Mouse (Mus musculus) embryo, embryonic 11 days (tissue): ENCODE data around the gene A130010J15Rik.

ENCODE experiments used
- DNase-seq: peaks from one replicate; pipeline ENCODE4 v3.0.0-alpha.2; 2015

Gene A130010J15Rik

DNA sequence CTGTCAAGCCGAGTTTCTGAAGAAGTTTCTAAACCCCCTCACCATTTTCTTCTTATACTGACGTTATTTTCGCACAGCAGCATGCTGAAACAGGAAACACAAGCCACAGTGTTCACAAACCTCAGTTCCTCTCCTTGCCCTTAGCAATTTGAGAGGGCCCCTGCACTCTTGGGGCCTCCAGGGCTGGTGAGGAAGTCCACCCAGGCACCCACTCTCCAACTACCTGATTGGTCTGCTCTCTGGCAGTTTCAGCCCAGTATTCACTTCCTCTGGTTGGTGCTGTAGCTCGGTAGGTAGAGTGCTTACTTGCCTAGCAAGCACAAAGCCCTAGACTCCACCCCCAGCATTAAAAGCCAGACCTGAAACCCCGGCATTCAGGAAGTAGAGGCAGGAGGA lies 33.5 kb downstream of the A130010J15Rik start, which contains the start of gene Traf3ip3:
Gene Traf3ip3 (minus strand): TSS at position 321 of the 396 bp plus-strand sequence.
- DNase-seq = no peak

DNA sequence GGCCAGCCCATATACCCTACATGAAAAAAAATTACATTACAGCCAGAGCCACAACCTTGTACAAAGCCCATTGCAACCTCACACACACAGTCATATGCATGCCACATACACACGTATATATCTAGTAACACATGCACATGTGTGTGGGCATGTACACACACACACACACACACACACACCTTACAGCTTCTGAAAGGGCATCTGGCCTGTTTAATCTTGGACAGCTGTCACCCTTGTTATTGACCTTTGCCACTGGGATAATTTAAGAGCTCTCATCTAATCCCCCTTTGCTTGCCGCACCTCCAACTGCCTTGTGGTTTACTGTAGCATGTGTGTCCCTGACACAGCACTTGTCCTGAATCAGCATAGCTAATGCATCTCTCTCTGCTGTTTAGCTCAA lies 36.0 kb downstream of the A130010J15Rik start:
- no peak for DNase-seq

DNA sequence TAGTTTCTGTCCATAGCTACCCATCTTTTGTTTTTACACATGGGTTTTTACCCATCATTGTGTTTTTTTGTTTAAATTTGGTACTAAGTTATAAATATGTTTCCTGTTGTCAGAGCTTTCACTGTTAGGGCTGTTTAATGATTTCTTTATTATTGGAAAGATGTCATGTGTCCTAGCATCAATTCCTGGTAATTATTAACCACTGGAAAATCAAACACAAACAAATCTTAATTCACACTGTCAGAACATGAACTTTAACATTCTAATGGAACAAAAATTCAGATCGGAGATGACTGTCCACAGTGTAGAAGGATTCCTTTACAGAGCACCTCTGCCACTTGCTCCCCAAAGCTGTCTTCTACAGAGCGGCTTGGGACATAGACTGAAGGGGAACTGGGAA lies 37.6 kb downstream of the A130010J15Rik start:
- DNase-seq = no peak

DNA sequence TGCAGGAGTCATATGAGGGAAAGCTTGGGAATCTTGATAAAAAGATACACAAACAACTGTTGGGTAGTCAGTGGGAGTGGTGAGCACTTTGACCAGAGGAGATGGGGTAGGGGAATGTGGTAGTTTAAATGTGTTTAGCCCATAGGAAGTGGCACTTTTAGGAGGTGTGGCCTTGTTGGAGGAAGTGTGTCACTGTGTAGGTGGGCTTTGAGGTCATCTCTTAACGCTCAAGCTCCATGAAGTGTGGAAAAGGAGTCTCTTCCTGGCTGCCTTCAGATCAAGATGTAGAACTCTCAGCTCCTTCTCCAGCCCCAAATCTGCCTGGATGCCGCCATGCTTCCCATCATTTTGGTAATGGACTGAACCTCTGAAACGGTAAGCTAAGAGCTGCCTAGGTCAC lies 39.7 kb downstream of the A130010J15Rik start, which contains the start of gene Lamb3:
Gene Lamb3 (plus strand): TSS at position 197 of the 400 bp plus-strand sequence.
- no peak for DNase-seq

DNA sequence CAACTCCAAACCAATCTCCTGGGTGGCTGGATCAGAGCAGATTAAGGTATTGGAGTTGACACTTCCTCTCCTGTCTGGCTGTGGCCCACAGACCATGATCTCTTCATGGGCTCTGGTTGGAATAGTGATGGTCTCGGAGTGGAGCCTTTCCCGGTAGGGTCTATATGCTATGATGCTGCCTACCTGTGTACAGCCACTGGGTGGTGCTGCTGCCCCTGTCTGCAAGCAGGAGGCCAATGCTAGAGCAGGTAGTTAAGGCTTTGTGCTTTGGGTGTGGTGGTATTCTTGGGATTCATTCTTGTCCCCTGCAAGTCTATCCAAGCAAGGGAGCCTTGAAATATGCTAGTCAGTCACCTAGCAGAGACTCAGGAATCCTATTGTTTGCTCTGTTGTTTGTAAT lies 40.3 kb downstream of the A130010J15Rik start:
- peak; percentile 58 for DNase-seq

DNA sequence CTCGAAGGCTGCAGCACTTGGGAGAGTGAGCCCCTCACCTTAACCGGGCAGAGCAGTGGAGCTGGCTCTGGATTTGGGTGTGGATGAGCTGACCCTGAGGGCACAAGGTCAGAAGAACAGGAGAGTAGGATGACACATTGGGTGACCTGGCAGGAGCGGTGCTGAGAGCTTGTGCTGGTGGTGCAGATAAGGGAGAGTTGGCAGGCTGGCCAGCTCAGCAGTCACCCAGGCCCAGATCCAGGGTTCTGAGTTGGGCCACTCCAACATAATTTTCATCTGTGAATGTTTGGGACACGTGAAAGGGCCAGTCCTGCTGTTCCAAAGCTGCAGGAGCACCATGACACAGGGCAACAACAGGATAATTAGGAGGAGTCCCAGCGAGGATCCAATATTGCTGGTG lies 43.5 kb downstream of the A130010J15Rik start:
- no peak for DNase-seq

DNA sequence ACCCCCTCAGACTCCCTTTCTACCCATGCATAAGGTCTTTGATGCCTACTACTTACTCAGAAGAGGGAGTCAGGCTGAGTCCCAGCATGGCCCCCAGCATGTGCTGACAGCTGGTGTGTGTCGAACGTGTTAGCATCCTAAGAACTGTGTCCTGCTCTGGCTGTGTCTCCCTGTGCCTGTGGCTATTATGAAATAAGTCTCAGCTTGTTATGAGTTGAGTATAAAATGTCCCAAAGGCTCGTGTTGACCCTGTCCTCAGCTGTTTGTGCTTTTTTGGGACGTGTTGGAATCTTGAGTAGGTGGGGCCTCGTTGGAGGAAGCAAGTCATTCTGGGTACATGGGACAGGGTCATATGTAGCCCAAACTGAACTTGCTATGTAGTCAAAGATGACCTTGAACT lies 46.2 kb downstream of the A130010J15Rik start:
- no peak for DNase-seq

DNA sequence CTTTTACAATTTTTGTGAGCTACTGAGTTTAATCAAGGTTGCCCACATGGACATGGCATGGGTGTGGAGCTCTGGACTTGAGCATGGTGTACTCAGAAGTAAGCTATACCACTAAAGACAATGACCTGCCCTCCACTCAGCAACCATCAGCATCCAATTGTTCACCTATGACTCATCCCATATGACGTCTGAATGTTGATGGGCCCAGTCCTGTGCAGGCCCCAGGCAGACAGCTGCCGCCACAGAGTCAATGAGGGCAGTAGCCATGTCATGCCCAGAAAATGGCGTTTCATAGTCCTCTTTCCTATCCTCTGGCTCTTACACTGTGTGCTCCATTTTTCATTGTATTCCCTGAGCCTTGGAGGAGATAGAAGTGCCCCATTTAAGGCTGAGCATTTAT lies 48.2 kb downstream of the A130010J15Rik start:
- DNase-seq = no peak

DNA sequence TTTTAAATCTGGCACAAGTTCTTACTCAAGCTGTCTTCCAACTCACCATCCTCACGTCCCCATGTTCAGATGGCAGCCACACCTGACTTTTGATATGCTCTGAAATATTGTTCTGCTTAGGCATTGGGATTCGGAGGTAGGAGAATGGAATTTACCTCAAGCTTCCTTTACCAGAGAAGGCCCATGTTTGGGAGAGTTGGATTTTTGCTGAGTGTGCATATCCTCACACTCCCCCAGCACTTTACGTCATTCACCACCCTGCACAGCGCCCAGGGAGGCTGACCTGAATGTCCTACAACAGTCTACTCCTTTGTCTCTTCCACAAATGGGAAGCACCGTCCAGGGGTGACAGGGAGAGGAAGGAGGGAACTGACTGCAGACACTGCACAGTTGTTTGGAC lies 52.6 kb downstream of the A130010J15Rik start:
- DNase-seq = no peak

DNA sequence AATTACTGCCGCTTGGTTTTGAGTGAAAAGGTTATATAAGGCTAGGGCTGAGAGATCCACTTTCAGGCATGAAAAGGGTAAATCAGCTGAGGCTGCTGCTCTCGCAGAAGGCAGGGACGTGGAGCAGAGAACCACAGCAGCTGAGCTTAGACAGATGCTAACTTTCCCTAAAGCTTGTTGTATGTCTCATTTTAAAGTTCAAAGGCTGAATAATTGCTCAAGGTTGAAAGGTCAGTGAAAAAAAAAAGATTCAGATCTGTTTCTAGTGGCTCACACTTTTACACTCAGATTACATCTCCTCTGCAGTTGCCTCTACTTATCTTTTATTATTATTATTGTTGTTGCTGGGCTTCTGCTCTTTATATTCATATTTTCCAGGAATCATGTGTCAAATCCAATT lies 57.7 kb downstream of the A130010J15Rik start:
- DNase-seq = peak; percentile 29

DNA sequence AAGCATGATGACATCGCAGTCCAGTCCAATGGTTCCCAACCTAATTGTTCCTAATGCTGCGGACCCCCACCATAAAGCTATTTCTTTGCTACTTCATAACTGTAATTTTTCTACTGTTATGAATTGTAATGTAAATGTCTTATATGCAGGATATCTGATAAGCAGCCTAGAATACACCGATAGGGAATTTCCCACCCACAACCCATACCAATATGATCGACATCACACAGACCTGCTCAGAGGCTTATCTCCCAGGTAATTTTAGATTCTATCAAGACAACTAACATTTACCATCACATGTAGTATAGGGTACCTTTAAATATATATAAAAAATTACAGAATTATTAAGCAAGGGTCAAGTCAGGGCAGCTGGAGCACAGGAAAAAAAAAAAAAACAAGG lies 58.3 kb downstream of the A130010J15Rik start:
- DNase-seq = no peak

DNA sequence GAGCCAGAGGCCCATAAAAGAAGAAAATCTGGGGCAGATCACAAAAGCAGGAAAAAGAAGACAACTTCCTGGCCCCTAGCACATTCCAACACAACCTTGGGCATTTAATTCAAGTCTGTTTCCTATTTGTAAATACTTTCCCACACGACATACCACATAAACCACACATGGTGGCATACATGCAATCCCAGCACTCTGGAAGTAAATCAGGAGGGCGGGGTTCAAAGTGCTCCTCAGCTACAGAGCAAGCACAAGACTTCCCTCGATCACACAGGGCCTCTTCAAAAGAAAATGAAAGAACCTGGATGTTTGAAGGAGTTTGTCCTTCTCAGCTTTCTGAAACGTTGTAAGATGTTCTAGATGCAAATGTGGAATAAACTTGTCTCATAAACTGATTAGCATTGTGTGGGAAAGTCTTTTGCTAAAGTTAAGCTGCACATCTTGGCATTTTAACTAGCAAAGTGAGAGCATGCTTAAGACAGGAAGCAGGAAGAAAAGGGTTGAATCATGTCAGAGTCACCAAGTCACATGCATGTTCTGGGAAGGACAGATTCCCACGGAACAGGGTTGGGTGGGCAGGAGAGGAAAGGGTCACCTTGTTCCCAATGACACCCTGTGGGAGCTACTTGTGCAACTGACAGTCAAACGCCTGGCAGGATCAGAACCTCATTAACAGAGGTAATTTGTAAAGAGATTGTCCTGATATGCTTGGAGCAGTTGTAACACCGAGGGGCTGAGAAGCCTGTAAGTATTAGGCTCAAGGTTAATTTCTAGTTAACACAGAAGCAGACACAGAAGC lies 59.1 kb downstream of the A130010J15Rik start:
- DNase-seq = no peak
